Mouse (Mus musculus) sigmoid colon, adult 10 weeks (tissue): ENCODE measurements around the gene Hoxa11. TPM values are rescaled to one million over a fixed set of nuclear protein-coding genes. Genes with fewer than 3 reads are reported as not detected.

ENCODE experiments used
- polyA plus RNA-seq: library from polyadenylated mRNA; stranded (reverse); fragments of 350-450 nt; fragmentation: Illumina TruSeq; extraction: RNeasy Lipid Tissue Mini Kit (QIAGEN cat#74804); gene quantifications from one replicate; pipeline ENCODE4 v1.2.3, GENCODE M21; 2014; ENCODE audit warnings: low read depth, low replicate concordance

Hoxa11 gene
- 4.0 TPM for polyA plus RNA-seq

GRCm38 (mm10) chr6:52245757-52246142 is at the start of gene Hoxa11:
Gene Hoxa11, minus strand, starts transcription at chr6:52245810.

GRCm38 (mm10) chr6:52260654-52261575 is 15.3 kb upstream of the Hoxa11 start, which contains the start of gene Hoxa13:
Gene Hoxa13, minus strand, starts transcription at chr6:52260880.

DNA sequence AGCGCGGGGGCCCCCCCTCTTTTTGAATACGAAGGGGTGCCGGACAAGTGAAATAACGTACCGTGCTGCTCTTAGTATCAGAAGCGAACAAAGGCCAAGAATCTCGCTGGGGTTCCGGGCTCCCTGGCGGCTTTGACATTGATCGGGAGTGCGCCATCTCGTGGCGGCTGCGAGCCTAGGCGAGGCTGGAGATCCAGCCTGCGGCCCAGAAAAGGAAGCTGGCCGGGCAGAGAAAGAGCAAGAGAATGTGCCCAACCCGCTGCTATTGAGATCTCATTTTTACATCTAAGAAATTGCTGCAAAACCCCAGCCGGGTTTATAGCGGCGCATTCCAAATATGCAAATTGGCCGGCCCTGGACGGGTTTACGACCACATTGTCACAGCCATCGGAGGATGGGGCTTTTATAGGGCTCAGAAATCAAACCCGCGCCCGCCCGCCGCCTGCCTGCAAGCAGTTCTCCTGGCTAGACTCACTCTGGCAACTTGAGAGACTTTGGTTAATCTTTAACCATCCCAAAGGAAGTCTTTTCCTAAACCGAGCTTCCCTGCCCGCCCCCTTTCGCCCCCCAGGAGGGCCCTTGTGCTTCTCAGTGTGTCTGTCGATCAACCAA is 5.1 kb downstream of the Hoxa11 start, which contains the start of gene Hoxa10:
TSS of gene Hoxa10 (minus strand) at position 466 of the 612 bp plus-strand sequence.

GRCm38 (mm10) chr6:52230516-52231165 is 15.0 kb downstream of the Hoxa11 start, which contains the start of gene Hoxa9:
Gene Hoxa9, minus strand, starts transcription at chr6:52231089.

GRCm38 (mm10) chr6:52221337-52221992 is 24.1 kb downstream of the Hoxa11 start, which contains the start of gene Hoxa7:
Gene Hoxa7, minus strand, starts transcription at chr6:52221854.

GRCm38 (mm10) chr6:52213119-52213986 is 32.3 kb downstream of the Hoxa11 start, which contains the start of the genes Hoxa3 and Gm28308:
Gene Hoxa3, minus strand, starts transcription at chr6:52213336.
Gene Gm28308, minus strand, starts transcription at chr6:52213339.

GRCm38 (mm10) chr6:52208072-52208867 is 37.3 kb downstream of the Hoxa11 start, which contains the start of gene Hoxa6:
Gene Hoxa6, minus strand, starts transcription at chr6:52208722.

GRCm38 (mm10) chr6:52204050-52204752 is 41.4 kb downstream of the Hoxa11 start, which contains the start of gene Hoxa5:
Gene Hoxa5, minus strand, starts transcription at chr6:52204587.

Other genes with a start within 250 kb of the Hoxa11 start
- 120 TPM for gene Skap2, start 233.3 kb downstream of the Hoxa11 start, polyA plus RNA-seq
- gene Hoxa1, start 87.5 kb downstream of the Hoxa11 start, polyA plus RNA-seq, result 1.9 TPM
- gene Hoxa2, start 81.0 kb downstream of the Hoxa11 start, polyA plus RNA-seq, result 10.2 TPM
- not detected for gene 5730596B20Rik, start 68.3 kb downstream of the Hoxa11 start, polyA plus RNA-seq
- 1.0 TPM for gene Hoxa4, start 54.1 kb downstream of the Hoxa11 start, polyA plus RNA-seq
- 34.4 TPM for gene Hoxa5, start 41.2 kb downstream of the Hoxa11 start, polyA plus RNA-seq
- not detected for gene Hoxa6, start 37.1 kb downstream of the Hoxa11 start, polyA plus RNA-seq
- gene Hoxa3, start 32.5 kb downstream of the Hoxa11 start, polyA plus RNA-seq, result 36.4 TPM
- gene Gm28308, start 32.5 kb downstream of the Hoxa11 start, polyA plus RNA-seq, result not detected
- 38.0 TPM for gene Hoxa7, start 24.0 kb downstream of the Hoxa11 start, polyA plus RNA-seq
- gene Hoxa9, start 14.7 kb downstream of the Hoxa11 start, polyA plus RNA-seq, result 111 TPM
- 91.2 TPM for gene Hoxa10, start 5.0 kb downstream of the Hoxa11 start, polyA plus RNA-seq
- 162 TPM for gene Hoxa13, start 15.1 kb upstream of the Hoxa11 start, polyA plus RNA-seq
- 0.19 TPM for gene Evx1, start 67.7 kb upstream of the Hoxa11 start, polyA plus RNA-seq